Mouse (Mus musculus) E14TG2a.4 (cell line): Measurements from ENCODE around the gene Heatr5b.
A peak's percentile ranks its signal among the peaks of the same experiment; 100 is the strongest.

ENCODE experiments used
- CTCF ChIP-seq: conservative IDR thresholded peaks from 2 replicates; pipeline ENCODE4 v1.5.1; 2014; ENCODE audit warnings: low read length
- NANOG ChIP-seq: IDR thresholded peaks from 2 replicates; pipeline ENCODE4 v1.6.1; 2014; ENCODE audit warnings: borderline replicate concordance, low read length, mixed read lengths
- POU5F1 ChIP-seq: IDR thresholded peaks from 2 replicates; pipeline ENCODE4 v1.6.1; 2014; ENCODE audit warnings: low read length, borderline replicate concordance

DNA sequence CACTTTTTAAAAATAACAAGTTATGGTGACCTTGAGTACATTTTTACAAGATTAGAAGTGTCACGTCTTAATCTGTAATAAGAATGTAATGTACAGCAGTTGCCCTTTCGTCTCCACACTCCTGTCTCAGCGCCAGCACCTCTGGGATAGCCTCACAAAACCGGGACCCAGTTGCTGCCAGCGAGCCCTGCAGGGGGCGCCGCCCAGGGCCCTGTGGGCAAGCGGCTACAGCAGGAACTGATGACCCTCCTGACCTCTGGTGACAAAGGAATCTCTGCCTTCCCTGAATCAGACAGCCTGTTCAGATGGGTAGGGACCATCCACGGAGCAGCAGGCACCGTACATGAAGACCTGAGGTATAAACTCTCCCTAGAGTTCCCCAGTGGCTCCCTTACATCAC lies 83.1 kb downstream of the Heatr5b start:
- peak; percentile 20 for TF ChIP-seq CTCF
- no peak for TF ChIP-seq NANOG
- TF ChIP-seq POU5F1, result no peak
